Mouse (Mus musculus) mature B cell (primary cell): ENCODE results near the gene Arhgap22.

Source experiments
- in situ Hi-C: fragments of 300-500 bp; cut with MboI; formaldehyde crosslinking; loops from 2 replicates; pipeline ENCODE4 v1.14.3; 2019

The Arhgap22 gene

DNA sequence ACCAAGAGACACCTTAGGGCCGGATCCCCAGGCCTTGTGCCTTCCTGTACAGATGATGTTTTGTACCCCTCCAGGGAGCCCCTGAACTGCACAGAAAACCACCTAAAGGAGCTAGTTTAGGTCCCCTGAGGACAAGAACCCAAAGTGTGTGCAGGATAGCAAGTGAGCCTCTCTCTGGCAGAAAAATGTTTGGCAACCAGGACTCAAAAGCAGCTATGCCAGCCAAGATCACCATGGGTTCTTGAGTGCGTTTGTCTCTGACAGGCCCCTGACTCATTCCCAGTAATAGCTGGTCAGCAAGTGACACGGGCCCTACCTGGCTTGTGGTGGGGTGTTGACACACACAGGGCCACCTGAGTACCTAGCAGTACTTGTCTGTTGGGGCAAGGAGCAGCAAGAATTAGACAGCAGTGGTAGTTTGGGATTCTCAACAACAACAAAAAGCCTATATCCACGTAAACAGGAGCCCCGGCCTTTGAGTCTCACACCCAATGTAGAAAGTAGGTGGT, 115.5 kb downstream of the Arhgap22 start:
- in situ Hi-C loops = no loop called here

DNA sequence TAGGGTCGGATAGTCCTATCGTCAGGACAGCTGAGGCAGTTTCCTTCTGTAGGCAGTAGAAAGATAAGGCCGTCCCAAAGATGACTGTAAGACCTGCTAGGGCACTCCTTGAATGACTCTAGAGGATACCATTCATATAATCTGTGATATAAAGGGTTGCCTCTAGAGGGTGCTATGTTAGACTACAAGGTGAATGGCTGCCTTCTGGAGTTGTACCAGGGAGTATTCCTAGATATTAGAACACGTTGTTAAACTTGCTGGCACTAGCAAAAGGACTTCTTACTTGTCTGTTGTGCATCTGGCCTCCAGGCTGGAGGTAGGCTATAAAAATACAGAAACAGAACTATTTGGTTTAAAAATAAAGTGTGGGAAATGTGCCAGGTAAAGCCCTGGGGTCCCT, 117.2 kb downstream of the Arhgap22 start:
- in situ Hi-C loops = no loop called here

DNA sequence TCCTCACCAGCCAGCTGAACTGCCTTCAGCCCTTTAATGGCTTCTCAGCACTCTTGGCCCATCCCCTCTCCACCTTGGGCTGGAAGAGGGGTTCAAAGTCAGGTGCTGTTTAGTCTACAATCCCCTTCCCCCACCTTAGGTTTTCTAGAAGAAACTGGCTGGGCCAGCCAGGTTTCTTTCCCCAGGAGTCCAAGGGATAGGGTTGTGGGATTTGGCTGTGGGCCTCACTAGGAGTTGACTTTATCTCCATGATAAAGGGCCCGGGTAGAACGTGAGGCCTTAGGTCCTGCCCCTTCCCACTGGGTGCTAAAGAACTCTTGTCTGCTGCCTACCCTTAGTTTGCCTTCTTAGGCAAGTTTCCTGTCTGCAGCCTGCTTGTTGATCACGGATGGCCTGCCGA, 117.8 kb downstream of the Arhgap22 start:
- in situ Hi-C loops = no loop called here

DNA sequence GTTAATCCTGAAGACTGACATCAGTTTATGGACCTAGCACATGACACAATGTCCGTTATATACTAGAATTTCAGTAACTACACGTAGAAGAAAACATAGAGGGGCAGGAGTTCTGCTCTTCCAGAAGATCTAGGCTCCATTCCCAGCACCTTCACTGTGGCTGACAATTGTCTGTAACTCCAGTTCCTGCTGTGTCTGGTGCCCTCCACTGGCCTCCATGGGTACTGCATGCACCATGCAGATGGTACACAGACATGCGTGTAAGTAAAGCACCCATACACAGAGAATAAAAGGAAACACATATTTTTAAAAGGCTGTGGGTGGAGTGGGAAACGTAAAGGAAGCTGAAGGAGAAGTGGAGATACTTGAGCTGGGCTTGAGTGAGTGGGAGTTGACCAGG, 120.0 kb downstream of the Arhgap22 start:
- in situ Hi-C loops = no loop called here

DNA sequence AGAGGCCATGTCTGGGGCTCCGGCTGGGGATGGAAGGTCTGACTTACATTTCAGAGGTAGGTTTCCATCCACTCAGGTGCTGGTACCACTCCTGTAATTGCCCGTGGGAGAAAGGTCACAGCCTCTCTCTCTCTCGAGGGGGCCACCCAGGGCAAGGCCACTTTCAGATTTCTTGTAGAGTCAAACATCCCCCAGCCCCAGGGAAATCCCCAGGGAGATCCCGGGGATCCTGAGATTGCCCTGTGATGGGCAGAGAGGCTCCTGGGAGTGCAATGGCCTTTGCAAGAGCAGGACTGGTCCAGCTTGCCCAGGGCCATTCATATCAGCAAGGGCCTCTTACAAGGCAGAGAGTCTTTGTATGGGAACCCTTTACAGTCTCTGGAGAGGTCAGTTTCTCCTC, 120.6 kb downstream of the Arhgap22 start:
- in situ Hi-C loops = no loop called here

DNA sequence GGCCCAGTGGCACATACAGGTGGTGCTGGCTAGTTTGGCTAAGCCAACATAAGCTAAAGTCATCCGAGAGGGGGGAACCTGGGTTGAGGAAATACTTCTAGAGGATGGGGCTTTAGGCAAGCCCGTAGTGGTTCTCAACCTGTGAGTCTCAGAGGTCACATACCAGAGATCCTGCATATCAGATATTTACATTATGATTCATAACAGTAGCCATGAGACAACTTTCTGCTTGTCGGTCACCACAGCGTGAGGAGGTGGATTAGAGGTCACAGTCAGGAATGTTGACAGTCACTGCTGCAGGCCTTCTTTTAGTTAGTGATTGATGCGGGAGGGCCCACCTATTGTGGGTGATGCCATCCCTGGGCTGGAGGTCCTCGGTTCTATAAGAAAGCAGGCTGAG, 121.9 kb downstream of the Arhgap22 start:
- in situ Hi-C loops = no loop called here

DNA sequence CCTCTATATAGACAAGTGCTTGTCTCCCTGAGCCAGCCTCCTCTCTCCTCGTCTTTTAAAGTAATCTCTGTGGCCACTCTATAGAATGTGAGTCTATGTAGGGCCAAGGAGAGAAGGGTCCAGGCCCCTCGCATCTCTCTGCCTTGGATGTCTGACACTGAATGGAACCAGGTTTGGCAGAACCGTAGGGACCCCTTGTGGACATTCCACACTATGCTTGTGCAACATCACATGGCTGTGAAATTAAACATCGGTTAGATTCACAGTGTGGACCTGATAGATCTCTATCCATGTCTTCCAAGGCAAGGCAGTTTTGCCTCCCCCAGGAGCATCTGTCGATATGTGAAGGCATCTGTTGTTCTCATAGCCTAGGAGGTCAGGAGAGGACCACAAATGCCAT, 124.9 kb downstream of the Arhgap22 start:
- in situ Hi-C loops = no loop called here

DNA sequence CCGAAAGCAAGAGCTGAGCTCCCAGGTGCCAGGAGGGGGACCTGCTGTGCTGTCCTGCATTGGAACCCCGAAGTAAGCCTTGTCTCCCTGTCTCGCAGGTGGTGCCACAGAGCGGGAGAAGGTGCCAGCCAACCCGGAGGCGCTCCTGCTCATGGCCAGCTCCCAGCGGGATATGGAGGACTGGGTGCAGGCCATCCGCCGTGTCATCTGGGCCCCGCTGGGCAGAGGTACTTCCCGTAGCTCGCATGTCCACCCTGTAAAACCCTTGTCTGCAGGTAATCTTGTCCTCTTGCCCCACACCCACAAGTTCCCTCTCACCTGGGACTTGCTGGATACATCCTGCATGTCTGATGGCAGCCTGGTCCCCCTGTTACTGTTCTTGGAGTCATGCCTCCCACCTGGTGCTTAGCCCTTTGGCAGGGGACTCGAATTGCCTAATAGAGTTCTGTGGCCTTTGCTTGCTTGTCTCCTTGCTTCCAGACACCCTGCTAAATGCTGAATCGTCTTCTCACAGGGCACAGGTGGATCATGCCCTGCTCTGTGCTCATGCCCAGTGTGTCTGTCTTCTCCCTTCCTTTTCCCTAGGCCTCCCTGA, 129.4 kb downstream of the Arhgap22 start:
- in situ Hi-C loops = no loop called here

DNA sequence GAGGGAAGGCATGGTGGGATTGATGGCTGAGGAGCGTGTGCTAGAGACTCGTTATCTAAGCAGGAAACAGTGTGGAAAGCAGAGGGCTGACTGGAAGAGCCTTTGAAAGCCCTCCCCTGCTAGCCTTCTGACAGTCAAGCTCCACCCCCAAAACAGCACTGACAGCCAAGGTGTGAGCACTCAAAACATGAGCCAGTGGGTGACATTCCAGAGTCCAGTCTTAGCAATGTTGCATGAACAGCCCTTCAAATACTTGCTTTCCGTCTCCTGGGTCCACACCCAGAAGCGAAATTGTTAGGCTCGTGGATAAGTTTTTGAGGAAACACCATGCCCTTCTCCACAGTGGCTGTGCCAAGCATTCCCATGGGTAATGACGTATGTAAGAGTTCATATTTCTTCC, 132.7 kb downstream of the Arhgap22 start:
- in situ Hi-C loops = no loop called here

DNA sequence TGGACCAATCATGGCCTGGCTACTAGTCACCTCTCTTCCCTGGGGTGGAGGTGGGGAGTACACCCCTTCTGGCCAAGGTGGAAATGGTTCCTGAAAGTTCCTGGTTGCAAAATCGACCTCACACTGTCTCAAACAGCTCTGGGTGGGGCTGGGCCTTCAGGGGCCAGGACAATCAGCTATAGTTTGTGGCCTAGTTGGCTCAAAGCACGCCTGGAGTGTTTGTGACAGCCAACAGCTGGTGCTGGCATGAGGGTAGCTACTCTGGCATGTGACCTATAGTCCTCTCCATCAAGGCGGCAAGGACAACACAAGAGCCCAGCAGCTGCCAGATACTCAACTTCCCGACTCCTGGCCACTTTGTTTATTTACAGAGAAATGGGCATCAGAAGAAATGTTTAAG, 133.9 kb downstream of the Arhgap22 start:
- in situ Hi-C loops = no loop called here

DNA sequence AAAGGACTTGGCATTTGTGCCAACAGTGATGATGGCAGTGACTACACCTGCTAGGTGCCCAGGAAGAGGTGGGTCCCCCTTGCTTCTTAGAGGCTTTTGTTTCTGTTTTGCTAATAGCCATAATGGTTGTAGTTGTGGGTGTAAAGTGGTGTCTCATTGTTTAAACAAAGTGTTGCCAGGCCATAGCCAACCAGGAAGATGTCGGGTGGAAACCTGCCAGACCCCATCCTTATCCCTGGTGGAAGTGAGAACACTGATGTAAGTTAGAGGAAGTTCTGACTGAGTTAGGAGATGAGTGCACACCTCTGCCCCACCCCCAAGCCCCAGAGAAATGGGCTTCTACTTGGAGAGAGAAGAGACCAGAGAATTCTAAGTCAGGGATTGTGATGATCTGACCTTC, 134.3 kb downstream of the Arhgap22 start:
- in situ Hi-C loops = no loop called here

DNA sequence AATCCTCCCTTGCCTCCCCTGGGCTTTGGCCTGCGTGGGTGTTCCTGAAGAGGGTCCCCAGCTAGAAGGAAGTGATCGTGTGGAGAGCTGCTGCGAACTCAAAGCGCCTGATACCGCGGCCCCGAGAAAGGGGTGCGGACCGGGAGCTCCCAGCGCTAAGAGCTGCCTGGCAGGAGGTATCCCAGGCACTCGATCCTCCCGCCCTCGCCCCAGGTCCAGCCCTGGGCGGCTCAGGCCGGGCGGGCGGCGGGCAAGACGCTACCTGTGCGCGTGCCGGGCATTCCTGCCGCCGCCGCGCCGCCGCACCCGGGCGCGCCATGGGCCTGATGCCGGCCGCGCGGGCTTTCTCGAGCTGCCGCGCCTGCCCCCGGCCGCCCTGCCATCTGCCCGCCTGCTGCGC, 137.2 kb downstream of the Arhgap22 start:
- in situ Hi-C loops = no loop called here

DNA sequence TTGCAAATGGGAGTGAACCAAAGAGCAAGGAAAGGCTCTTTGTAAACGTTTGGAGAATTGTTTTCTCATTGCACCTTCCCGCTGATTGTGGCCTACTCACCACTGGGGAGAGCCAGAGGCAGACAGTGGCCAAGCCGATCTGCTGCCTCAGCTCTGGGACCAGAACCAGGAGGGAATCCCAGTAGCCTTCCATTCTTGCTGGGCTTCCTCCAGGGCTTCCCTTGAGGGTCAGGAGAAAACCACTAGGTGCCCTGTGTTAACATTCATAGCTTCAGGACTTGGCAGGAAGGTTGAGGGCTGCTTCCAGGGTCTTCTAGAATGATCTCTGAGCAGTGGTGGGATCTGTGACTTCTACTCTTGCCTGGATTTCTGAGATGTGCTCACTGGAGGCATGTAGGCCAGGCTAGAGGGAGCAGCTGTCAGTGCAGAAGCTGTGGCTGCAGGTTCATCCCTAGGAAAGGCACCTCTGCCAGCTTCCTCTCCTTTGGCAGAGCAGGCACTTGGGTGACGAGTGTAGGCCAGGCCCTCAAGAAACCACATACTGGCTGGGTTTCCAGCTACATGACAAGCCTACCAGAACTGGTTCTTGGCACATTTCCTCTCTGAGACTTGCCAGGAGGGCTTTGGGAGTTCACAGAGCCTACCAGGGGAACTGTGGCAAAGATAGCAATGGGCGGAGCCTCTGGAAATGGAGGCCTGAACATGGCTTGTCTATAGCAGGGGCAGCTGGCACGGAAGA, 138.3 kb downstream of the Arhgap22 start:
- in situ Hi-C loops = no loop called here

DNA sequence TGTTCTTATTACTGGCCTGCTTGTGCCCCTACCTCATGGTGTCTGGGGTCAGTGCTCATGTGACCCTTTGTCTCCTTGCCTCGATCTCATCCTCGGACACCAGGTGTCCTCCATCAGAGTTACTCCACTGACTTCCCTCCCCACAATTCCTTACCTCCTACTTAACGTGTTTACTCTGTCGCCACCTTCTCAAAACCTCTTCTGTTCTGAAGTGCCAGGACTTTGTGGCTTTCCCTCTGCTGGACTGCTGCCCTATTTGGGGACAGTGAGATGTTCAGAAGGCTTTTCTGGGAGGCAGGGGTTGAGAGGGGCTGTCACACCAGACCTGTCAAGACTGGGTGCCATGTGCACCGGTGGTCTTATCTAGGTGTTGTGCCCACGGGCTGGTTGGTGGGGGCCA, 139.1 kb downstream of the Arhgap22 start:
- in situ Hi-C loops = no loop called here

DNA sequence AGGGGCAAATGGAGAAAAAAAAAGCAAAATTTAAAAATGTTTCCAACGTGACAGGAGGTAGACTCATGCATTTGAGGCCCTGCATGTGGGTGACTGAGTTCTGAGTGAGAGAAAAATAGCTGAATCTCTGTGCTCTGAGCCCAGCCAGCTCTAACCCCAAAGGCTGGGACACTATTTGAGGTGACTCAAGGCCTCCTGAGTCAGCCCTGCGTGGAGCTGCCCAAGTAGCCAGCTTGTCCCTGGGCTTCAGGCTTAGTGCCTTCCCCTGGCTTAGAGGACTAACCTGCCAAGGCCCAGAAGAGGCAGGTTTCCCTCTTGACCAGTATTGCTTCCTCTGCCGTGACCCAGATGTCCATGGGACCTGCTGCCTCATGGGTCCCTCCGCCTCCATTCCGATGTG, 141.4 kb downstream of the Arhgap22 start:
- in situ Hi-C loops = no loop called here

DNA sequence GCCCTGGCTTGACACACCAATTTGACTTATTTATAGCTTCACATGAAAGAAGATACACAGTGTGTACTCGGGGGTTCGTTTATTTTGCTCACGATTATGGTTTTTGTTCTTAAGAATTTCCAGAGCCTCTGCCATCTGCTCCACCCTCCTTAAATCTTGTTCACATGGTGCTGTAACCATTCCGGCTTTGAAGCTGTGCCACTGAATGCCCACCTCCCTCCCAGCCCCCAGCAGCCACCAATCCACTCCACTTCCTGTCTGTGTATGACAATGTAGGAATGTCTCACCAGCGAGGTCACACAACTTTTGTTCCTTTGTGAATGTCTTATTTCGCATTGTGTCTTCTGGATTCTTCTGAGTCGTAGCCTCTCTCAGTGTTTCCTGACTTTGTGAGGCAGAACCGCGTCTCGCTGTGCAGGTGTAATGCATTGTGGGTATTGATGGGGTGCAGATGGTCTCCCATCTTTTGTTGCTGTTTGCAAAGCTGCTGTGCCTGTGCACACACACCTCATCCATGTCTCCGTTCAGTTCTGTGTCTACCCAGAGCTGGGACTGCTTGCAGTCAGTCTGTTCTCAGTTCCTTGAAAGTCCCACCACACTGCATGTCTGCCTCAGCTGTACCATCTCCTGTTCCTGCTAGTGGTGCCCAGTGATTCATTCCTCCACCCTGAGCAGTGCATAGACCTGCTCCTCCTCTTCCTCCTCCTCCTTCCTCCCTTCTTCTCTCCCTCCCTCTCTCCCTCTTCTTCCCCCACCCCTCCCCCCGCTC, 144.0 kb downstream of the Arhgap22 start:
- in situ Hi-C loops = no loop called here

DNA sequence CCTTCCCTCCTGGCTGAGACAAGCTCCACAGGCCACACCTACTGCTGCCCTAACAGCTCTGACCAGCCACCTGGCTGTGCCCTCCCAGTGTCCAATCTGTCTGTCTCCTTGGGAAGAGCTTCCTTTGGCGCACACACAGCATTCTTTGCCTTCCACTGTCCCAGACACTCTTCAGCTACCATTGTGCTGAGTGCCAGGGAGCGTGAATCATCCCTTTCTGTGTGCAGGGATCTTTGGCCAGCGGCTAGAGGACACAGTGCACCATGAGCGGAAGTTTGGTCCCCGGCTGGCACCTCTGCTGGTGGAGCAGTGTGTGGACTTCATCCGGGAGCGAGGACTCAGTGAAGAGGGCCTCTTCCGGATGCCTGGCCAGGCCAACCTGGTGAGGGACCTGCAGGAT, 145.1 kb downstream of the Arhgap22 start:
- in situ Hi-C loops = no loop called here

DNA sequence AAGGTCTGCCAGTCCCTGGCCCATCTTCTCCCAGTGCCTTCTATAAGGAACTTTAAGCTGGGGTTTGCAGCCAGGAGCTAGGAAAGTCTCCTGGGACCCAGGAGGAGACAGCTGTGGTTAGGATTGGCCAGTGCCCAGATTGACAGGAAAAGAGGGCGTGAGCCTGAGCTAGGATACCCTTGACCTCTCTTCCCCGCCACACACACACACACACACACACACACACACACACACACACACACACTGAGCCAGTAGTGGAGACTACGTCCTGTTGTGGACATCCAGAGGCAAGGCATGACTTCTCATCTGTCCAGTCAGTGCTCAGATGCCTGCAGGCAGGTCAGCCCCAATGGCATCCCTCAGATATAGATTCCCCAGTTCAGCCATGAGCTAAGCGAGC, 147.7 kb downstream of the Arhgap22 start:
- in situ Hi-C loops = no loop called here

DNA sequence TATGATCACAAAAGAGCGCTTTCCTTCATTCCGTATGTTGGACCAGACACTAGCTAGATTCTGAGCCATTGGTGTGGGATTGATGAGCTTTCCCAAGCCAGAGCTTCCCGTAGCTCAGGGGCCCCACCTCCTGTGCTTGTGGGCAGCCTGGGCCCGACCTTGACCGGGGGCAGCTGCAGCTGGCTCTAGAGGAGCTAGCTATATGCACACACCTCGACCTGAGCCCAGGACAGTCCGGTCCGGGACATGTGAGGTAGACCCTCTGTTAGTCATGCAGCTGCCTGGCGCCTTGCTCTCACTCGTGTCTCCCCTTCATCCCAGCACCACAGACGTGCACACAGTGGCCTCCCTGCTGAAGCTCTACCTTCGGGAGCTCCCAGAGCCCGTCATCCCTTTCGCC, 148.3 kb downstream of the Arhgap22 start:
- in situ Hi-C loops = no loop called here

DNA sequence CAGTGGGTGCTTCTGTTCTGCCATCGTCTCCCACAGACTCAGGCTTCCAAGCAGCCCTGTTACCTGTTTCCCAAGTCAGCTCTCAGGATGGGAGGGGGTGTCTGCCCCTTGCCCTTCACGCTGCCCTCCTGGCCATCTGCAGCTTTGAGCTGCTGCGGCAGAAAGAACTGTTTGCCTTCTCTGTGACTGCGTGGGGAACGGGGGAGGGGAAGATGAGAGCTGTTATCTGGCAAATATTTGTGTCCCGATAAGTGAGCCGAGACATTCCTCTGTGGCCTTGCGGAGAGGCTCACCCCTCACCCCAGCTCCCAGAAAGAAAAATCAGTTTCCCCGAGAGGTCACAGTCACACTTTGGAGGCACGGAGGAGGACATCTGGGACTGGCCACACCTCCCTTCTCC, 149.0 kb downstream of the Arhgap22 start:
- in situ Hi-C loops = no loop called here

DNA sequence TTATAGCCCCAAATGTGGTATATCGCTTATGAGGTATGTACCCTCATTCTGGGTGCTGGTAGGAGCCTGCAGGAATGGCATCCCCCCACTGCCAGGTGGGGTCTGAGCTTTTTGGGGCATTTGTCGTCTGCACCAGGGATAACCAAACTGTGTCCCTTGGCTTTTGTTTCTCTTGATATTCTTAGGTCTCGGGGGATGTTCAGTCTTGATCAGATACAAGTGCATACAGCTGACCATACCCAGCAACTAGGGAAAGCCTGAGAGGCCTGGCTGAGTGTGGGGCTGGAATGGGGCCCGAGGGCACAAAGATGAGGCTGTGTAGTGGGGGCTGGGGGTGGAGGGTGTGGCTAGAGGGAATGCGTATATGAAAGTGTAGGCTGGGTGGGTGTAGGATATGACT, 149.8 kb downstream of the Arhgap22 start:
- in situ Hi-C loops = no loop called here

DNA sequence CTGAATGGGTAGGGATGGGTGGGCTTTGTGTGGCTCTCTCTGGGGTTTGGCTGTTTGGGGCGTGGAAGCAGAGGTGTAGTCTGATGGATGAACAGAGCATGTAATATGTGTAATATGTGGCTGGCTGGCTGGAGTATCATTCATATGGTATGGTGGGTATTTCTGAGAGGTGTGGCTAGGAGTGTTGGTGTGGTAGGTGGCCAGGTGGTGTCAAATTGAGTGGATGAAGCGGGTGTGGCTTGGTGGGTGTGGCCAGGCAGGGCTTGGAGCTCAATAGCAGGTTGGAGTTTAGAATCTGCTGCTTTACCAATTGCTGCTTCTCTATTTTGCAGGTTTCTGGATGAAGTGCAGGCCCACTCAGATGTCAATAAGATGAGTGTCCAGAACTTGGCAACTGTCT, 150.2 kb downstream of the Arhgap22 start:
- in situ Hi-C loops = no loop called here
